Mouse (Mus musculus): ENCODE results near the gene Trim47. TPM values are rescaled to one million over a fixed set of nuclear protein-coding genes. Genes with fewer than 3 reads are reported as not detected.

Trim47 gene
- polyA plus RNA-seq, 1 experiment from 2014 or later = 25.1 TPM

GRCm38 (mm10) chr11:116106154-116106962 is 20.7 kb downstream of the Trim47 start:
- no peaks in the 10 kb centered on the region for H3K36me3 ChIP-seq
- H3K4me1 ChIP-seq = peaks cover 80% of the 10 kb centered on the region
- ATAC-seq (ENCODE audit: insufficient number of reproducible peaks, low FRiP score, low TSS enrichment, low read depth) = no peak
- H3K9ac ChIP-seq = no peak overlapping the region
- 27% methylated on average over 32 of the region's 32 CpGs for WGBS
- H3K27me3 ChIP-seq = peaks cover 58% of the 10 kb centered on the region
- peak overlapping the region; percentile 13; the same call in 1 of the 2 replicates for H3K4me3 ChIP-seq (replicated peaks)
- no peaks in the 10 kb centered on the region for H3K9me3 ChIP-seq (replicated peaks)
- no peak overlapping the region for H3K27ac ChIP-seq (replicated peaks)
- H3K4me2 ChIP-seq (replicated peaks) = peak overlapping the region; percentile 79

- Histone ChIP-seq H3K27me3 (peaks cover 48% of the 10 kb centered on the region), H3K9ac (no peak overlapping the region), H3K4me2 (replicated peaks) (no peak overlapping the region), H3K27ac (replicated peaks) (no peak overlapping the region), H3K4me3 (replicated peaks) (no peak overlapping the region), H3K9me3 (replicated peaks) (no peaks in the 10 kb centered on the region), H3K4me1 (peaks cover 84% of the 10 kb centered on the region), H3K36me3 (no peaks in the 10 kb centered on the region)
- ATAC-seq (ENCODE audit: insufficient number of reproducible peaks, low FRiP score, low TSS enrichment, low read depth) = no peak
- WGBS = 86% methylated on average over 2 of the region's 2 CpGs
Observed at GRCm38 (mm10) chr11:116105065-116105464, 21.9 kb downstream of the Trim47 start.

GRCm38 (mm10) chr11:116104006-116104646 is 22.9 kb downstream of the Trim47 start:
- Histone ChIP-seq H3K36me3 (no peaks in the 10 kb centered on the region), H3K4me3 (replicated peaks) (no peak overlapping the region), H3K4me1 (peaks cover 76% of the 10 kb centered on the region), H3K9ac (no peak overlapping the region), H3K27ac (replicated peaks) (peak overlapping the region; percentile 80), H3K4me2 (replicated peaks) (0 out of 2 replicates have a peak overlapping the region, but pooled peaks have one; percentile 3), H3K9me3 (replicated peaks) (no peaks in the 10 kb centered on the region), H3K27me3 (peaks cover 38% of the 10 kb centered on the region)
- ATAC-seq (ENCODE audit: insufficient number of reproducible peaks, low FRiP score, low TSS enrichment, low read depth) = peak; percentile 64
- WGBS = 30% methylated on average over 14 of the region's 14 CpGs

- H3K9ac ChIP-seq = no peak overlapping the region
- H3K27ac ChIP-seq (replicated peaks) = peak overlapping the region; percentile 80
- H3K9me3 ChIP-seq (replicated peaks) = no peaks in the 10 kb centered on the region
- H3K4me1 ChIP-seq = peaks cover 73% of the 10 kb centered on the region
- no peaks in the 10 kb centered on the region for H3K36me3 ChIP-seq
- H3K27me3 ChIP-seq = peaks cover 33% of the 10 kb centered on the region
- H3K4me2 ChIP-seq (replicated peaks) = no peak overlapping the region
- no peak overlapping the region for H3K4me3 ChIP-seq (replicated peaks)
- ATAC-seq (ENCODE audit: insufficient number of reproducible peaks, low FRiP score, low TSS enrichment, low read depth) = no peak
- 58% methylated on average over 12 of the region's 12 CpGs for WGBS
Observed at GRCm38 (mm10) chr11:116103572-116103971, 23.4 kb downstream of the Trim47 start.

GRCm38 (mm10) chr11:116102472-116102871 is 24.5 kb downstream of the Trim47 start:
- Histone ChIP-seq H3K4me3 (replicated peaks) (no peak overlapping the region), H3K4me2 (replicated peaks) (no peak overlapping the region; the same call in 1 of the 2 replicates), H3K27me3 (peaks cover 22% of the 10 kb centered on the region), H3K27ac (replicated peaks) (peak overlapping the region; percentile 90), H3K9ac (no peak overlapping the region), H3K36me3 (no peaks in the 10 kb centered on the region), H3K9me3 (replicated peaks) (no peaks in the 10 kb centered on the region), H3K4me1 (peaks cover 62% of the 10 kb centered on the region)
- 44% methylated on average over 4 of the region's 4 CpGs for WGBS
- no peak for ATAC-seq (ENCODE audit: insufficient number of reproducible peaks, low FRiP score, low TSS enrichment, low read depth)

- H3K4me2 ChIP-seq (replicated peaks) = peak overlapping the region; percentile 24
- peak; percentile 52 for ATAC-seq (ENCODE audit: insufficient number of reproducible peaks, low FRiP score, low TSS enrichment, low read depth)
- H3K9ac ChIP-seq = no peak overlapping the region
Observed at GRCm38 (mm10) chr11:116101931-116102381, 25.1 kb downstream of the Trim47 start.

GRCm38 (mm10) chr11:116100839-116101238 is 26.2 kb downstream of the Trim47 start:
- Histone ChIP-seq H3K4me2 (replicated peaks) (no peak overlapping the region), H3K4me1 (peaks cover 45% of the 10 kb centered on the region), H3K27me3 (peaks cover 5% of the 10 kb centered on the region), H3K4me3 (replicated peaks) (no peak overlapping the region), H3K36me3 (no peaks in the 10 kb centered on the region), H3K27ac (replicated peaks) (peak overlapping the region; percentile 90), H3K9me3 (replicated peaks) (no peaks in the 10 kb centered on the region), H3K9ac (no peak overlapping the region)
- WGBS = 80% methylated on average over 7 of the region's 7 CpGs
- ATAC-seq (ENCODE audit: insufficient number of reproducible peaks, low FRiP score, low TSS enrichment, low read depth) = no peak

More at GRCm38 (mm10) chr11:116101931-116102381, 25.1 kb downstream of the Trim47 start:
- Histone ChIP-seq H3K4me3 (replicated peaks) (no peak overlapping the region), H3K27ac (replicated peaks) (peak overlapping the region; percentile 90), H3K27me3 (peaks cover 17% of the 10 kb centered on the region), H3K36me3 (no peaks in the 10 kb centered on the region), H3K4me1 (peaks cover 57% of the 10 kb centered on the region), H3K9me3 (replicated peaks) (no peaks in the 10 kb centered on the region)
- 13% methylated on average over 10 of the region's 11 CpGs for WGBS

- no peaks in the 10 kb centered on the region for H3K9me3 ChIP-seq (replicated peaks)
- no peak overlapping the region for H3K9ac ChIP-seq
- no peaks in the 10 kb centered on the region for H3K36me3 ChIP-seq
- no peak overlapping the region for H3K4me2 ChIP-seq (replicated peaks)
- WGBS = 69% methylated on average over 6 of the region's 6 CpGs
- peak overlapping the region; percentile 90; the same call in 1 of the 2 replicates for H3K27ac ChIP-seq (replicated peaks)
- 0 out of 2 replicates have a peak, but pooled peaks have one; percentile 39 for ATAC-seq (ENCODE audit: insufficient number of reproducible peaks, low FRiP score, low TSS enrichment, low read depth)
- H3K27me3 ChIP-seq = peaks cover under 1% of the 10 kb centered on the region; the same call in 1 of the 2 replicates
- no peak overlapping the region for H3K4me3 ChIP-seq (replicated peaks)
- H3K4me1 ChIP-seq = peaks cover 43% of the 10 kb centered on the region
Observed at GRCm38 (mm10) chr11:116100385-116100784, 26.6 kb downstream of the Trim47 start.

GRCm38 (mm10) chr11:116099462-116099861 is 27.5 kb downstream of the Trim47 start:
- no peak for ATAC-seq (ENCODE audit: insufficient number of reproducible peaks, low FRiP score, low TSS enrichment, low read depth)
- Histone ChIP-seq H3K4me1 (peaks cover 43% of the 10 kb centered on the region), H3K27ac (replicated peaks) (0 out of 2 replicates have a peak overlapping the region, but pooled peaks have one; percentile 8), H3K9me3 (replicated peaks) (no peaks in the 10 kb centered on the region), H3K4me2 (replicated peaks) (no peak overlapping the region), H3K36me3 (no peaks in the 10 kb centered on the region), H3K4me3 (replicated peaks) (no peak overlapping the region), H3K27me3 (no peaks in the 10 kb centered on the region), H3K9ac (no peak overlapping the region)
- WGBS = 83% methylated on average over 6 of the region's 6 CpGs

GRCm38 (mm10) chr11:116098711-116099460 is 28.1 kb downstream of the Trim47 start:
- H3K4me2 ChIP-seq (replicated peaks) = no peak overlapping the region
- H3K27ac ChIP-seq (replicated peaks) = 0 out of 2 replicates have a peak overlapping the region, but pooled peaks have one; percentile 8

More at GRCm38 (mm10) chr11:116098711-116099460, 28.1 kb downstream of the Trim47 start:
- Histone ChIP-seq H3K9me3 (replicated peaks) (no peaks in the 10 kb centered on the region), H3K9ac (no peak overlapping the region), H3K36me3 (no peaks in the 10 kb centered on the region), H3K27me3 (no peaks in the 10 kb centered on the region), H3K4me3 (replicated peaks) (no peak overlapping the region), H3K4me1 (peaks cover 37% of the 10 kb centered on the region)
- 69% methylated on average over 14 of the region's 14 CpGs for WGBS
- no peak for ATAC-seq (ENCODE audit: insufficient number of reproducible peaks, low FRiP score, low TSS enrichment, low read depth)

Data from embryonic facial prominence, embryonic 15.5 days (tissue).